In genomic region chr10:45066931-45067308, GRCm38 (mm10) we compare ENCODE assay signal across 1 mouse cellular context.
TF ChIP-seq lines count a peak whose summit lies in the region.

Gene Prep (plus strand): TSS chr10:45067203.

TF ChIP-seq in CH12.LX, 34 proteins besides CTCF, POLR2A, EP300 and RAD21 (continued from another document):
- peak; percentile 35; the same call in 1 of the 2 replicates for TF ChIP-seq SMC3 (IDR thresholded peaks at IDR 0.05; ENCODE audit: low read depth, low read length)
TF ChIP-seq in CH12.LX: peak in this region for 13.
